26 mouse cellular contexts compared by ENCODE assay signal in the genomic region with DNA sequence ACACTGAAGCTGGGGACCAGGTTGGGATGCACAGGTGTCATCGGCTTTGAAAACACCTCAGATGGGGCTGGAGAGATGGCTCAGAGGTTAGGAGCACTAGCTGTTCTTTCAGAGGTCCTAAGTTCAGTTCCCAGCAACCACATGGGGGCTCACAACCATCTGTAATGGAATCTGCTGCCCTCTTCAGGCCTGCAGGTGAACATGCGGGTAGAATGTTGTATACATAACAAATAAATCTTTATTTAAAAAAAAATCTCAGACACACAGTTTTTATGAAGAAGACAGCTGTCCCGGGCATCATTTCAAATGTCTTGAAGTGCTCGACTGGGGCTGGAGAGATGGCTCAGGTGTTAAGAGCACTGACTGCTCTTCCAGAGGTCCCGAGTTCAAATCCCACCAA. TPM values are rescaled to one million over a fixed set of nuclear protein-coding genes. Genes with fewer than 3 reads are reported as not detected.
DNase-seq lines count a peak whose midpoint lies in the region; ATAC-seq and TF ChIP-seq lines count a peak whose summit lies in the region.
"Had no signal": no experiment of that assay in that cellular context is flagged by ENCODE, and none has a peak within 500 bp of the region (broad histone marks: within the 10 kb centered on the region; RNA-seq: fewer than 3 reads in every experiment).

No protein-coding gene starts in this region.

- H3K9ac ChIP-seq in forebrain, postnatal 0 days, result no peak overlapping the region
- no peak overlapping the region for H3K9ac ChIP-seq in forebrain, embryonic 12.5 days
- H3K9ac ChIP-seq in liver, postnatal 0 days (replicated peaks), result no peak overlapping the region
- H3K9ac ChIP-seq: embryonic facial prominence, embryonic 13.5 days; hindbrain, embryonic 14.5 days; liver, embryonic 15.5 days; midbrain, embryonic 13.5 days; neural tube, embryonic 12.5 days had no signal

- peaks cover 18% of the 10 kb centered on the region for H3K4me1 ChIP-seq in forebrain, postnatal 0 days (ENCODE audit: insufficient read depth)
- peaks cover 44% of the 10 kb centered on the region for H3K4me1 ChIP-seq in forebrain, embryonic 12.5 days
- H3K4me1 ChIP-seq in kidney, adult 2 months (ENCODE audit: control insufficient read depth, insufficient read depth, low read length), result no peaks in the 10 kb centered on the region
- peaks cover 16% of the 10 kb centered on the region for H3K4me1 ChIP-seq in liver, postnatal 0 days (ENCODE audit: insufficient read depth)

- H3K27ac ChIP-seq in forebrain, postnatal 0 days (ENCODE audit: low read depth, low read length), result no peak overlapping the region
- H3K27ac ChIP-seq in forebrain, embryonic 12.5 days, result no peak overlapping the region
- no peak overlapping the region for H3K27ac ChIP-seq in kidney, adult 2 months (ENCODE audit: insufficient read depth, low read depth, low read length)
- H3K27ac ChIP-seq in liver, postnatal 0 days (ENCODE audit: low read depth), result 0 out of 2 replicates have a peak overlapping the region, but pooled peaks have one; percentile 93
- H3K27ac ChIP-seq: embryonic facial prominence, embryonic 13.5 days; heart, embryonic 13.5 days; hindbrain, embryonic 14.5 days; liver, embryonic 15.5 days; midbrain, embryonic 13.5 days; neural tube, embryonic 12.5 days had no signal

- H3K36me3 ChIP-seq in forebrain, postnatal 0 days (ENCODE audit: insufficient read depth), result no peaks in the 10 kb centered on the region
- no peaks in the 10 kb centered on the region for H3K36me3 ChIP-seq in forebrain, embryonic 12.5 days (replicated peaks)
- H3K36me3 ChIP-seq in kidney, adult 2 months (ENCODE audit: control insufficient read depth, insufficient read depth, low read length), result no peaks in the 10 kb centered on the region
- H3K36me3 ChIP-seq in liver, postnatal 0 days (replicated peaks; ENCODE audit: insufficient read depth, low read length), result no peaks in the 10 kb centered on the region
- H3K36me3 ChIP-seq: embryonic facial prominence, embryonic 13.5 days; liver, embryonic 15.5 days; midbrain, embryonic 13.5 days; neural tube, embryonic 12.5 days had no signal

- no peak for TF ChIP-seq EP300 in liver, postnatal 0 days (IDR thresholded peaks at IDR 0.05; ENCODE audit: low read depth)

- no peak for TF ChIP-seq POLR2A in kidney, adult 2 months (IDR thresholded peaks at IDR 0.05; ENCODE audit: low read depth, low read length)

- WGBS in forebrain, postnatal 0 days, result 97% methylated on average over 5 of the region's 5 CpGs
- WGBS in forebrain, embryonic 12.5 days, result 98% methylated on average over 5 of the region's 5 CpGs
- WGBS in kidney, adult 2 months, result 99% methylated on average over 5 of the region's 5 CpGs
- WGBS in liver, postnatal 0 days (ENCODE audit: insufficient replicate concordance), result 84% methylated on average over 5 of the region's 5 CpGs

- no peak for DNase-seq in forebrain, postnatal 0 days
- no peak for DNase-seq in kidney, adult 2 months
- DNase-seq in kidney, adult 11 months, result no peak
- DNase-seq in liver, postnatal 0 days, result no peak
- DNase-seq in liver (no peak), R1 (ENCODE audit: low read depth, low spot score) (peak; percentile 46)
- DNase-seq: adrenal gland, adult 8-10 months; cerebellum, adult 18-20 months; cerebellum, postnatal 25 days; embryo, embryonic 11 days; gastrocnemius, postnatal 10 days; heart, adult 11 months; right cerebral cortex, postnatal 25 days; thymus, postnatal 25 days had no signal

- H3K27me3 ChIP-seq in forebrain, postnatal 0 days (ENCODE audit: insufficient read depth, low read length), result peaks cover 4% of the 10 kb centered on the region; the same call in 1 of the 2 replicates
- H3K27me3 ChIP-seq in forebrain, embryonic 12.5 days, result peaks cover 38% of the 10 kb centered on the region
- H3K27me3 ChIP-seq in kidney, adult 2 months (replicated peaks; ENCODE audit: control insufficient read depth, insufficient read depth, low read length), result no peaks in the 10 kb centered on the region
- H3K27me3 ChIP-seq in liver, postnatal 0 days (ENCODE audit: insufficient read depth, low read length), result 0 out of 2 replicates have a peak, but pooled peaks cover 4% of the 10 kb centered on the region
- H3K27me3 ChIP-seq: heart, embryonic 13.5 days had no signal

- ATAC-seq in forebrain, postnatal 0 days, result no peak
- ATAC-seq in forebrain, embryonic 12.5 days (ENCODE audit: low FRiP score), result no peak
- no peak for ATAC-seq in liver, postnatal 0 days
- ATAC-seq in megakaryocyte, adult 5-6 weeks (ENCODE audit: poor library complexity, severe bottlenecking), result no peak
- ATAC-seq: activated CD4-positive, CD25-positive, alpha-beta regulatory T cell, adult 4 months; forebrain, embryonic 14.5 days; midbrain, embryonic 13.5 days had no signal

- peak; percentile 35; the same call in 1 of the 2 replicates for TF ChIP-seq CTCF in forebrain, postnatal 0 days (IDR thresholded peaks at IDR 0.05; ENCODE audit: low read depth)
- TF ChIP-seq CTCF in kidney, adult 2 months (conservative IDR thresholded peaks at IDR 0.05; ENCODE audit: insufficient read depth, insufficient read length, low read depth, low read length), result 0 out of 2 replicates have a peak, but pooled peaks have one; percentile 14
- TF ChIP-seq CTCF in liver, postnatal 0 days (IDR thresholded peaks at IDR 0.05; ENCODE audit: low read depth), result 0 out of 2 replicates have a peak, but pooled peaks have one; percentile 18

- no peaks in the 10 kb centered on the region for H3K9me3 ChIP-seq in forebrain, postnatal 0 days (ENCODE audit: low read length)
- H3K9me3 ChIP-seq in forebrain, embryonic 12.5 days, result no peaks in the 10 kb centered on the region
- no peaks in the 10 kb centered on the region for H3K9me3 ChIP-seq in liver, postnatal 0 days (ENCODE audit: low read length)
- H3K9me3 ChIP-seq: liver, embryonic 15.5 days had no signal

- no peak overlapping the region for H3K4me3 ChIP-seq in forebrain, postnatal 0 days (ENCODE audit: low read depth, low read length)
- no peak overlapping the region for H3K4me3 ChIP-seq in forebrain, embryonic 12.5 days (replicated peaks)
- H3K4me3 ChIP-seq in kidney, adult 2 months (ENCODE audit: insufficient read depth, low read depth, low read length), result no peak overlapping the region
- H3K4me3 ChIP-seq in liver, postnatal 0 days (ENCODE audit: low read depth, low read length), result no peak overlapping the region
- H3K4me3 ChIP-seq: embryonic facial prominence, embryonic 13.5 days; erythroblast, embryonic 14.5 days; heart, embryonic 13.5 days; liver, embryonic 15.5 days; midbrain, embryonic 13.5 days; neural tube, embryonic 12.5 days had no signal

- no peak overlapping the region for H3K4me2 ChIP-seq in forebrain, postnatal 0 days (ENCODE audit: low read depth)
- H3K4me2 ChIP-seq in forebrain, embryonic 12.5 days, result no peak overlapping the region
- H3K4me2 ChIP-seq in liver, postnatal 0 days (ENCODE audit: low read depth, low read length), result no peak overlapping the region
- H3K4me2 ChIP-seq: embryonic facial prominence, embryonic 13.5 days; heart, embryonic 13.5 days; hindbrain, embryonic 14.5 days; liver, embryonic 15.5 days; midbrain, embryonic 13.5 days; neural tube, embryonic 12.5 days had no signal

RNA-seq across cellular contexts. Expression of gene Crybb3, which starts 59.5 kb away (rescaled TPM):
- total RNA-seq in forebrain, postnatal 0 days (2014; rRNA removed), result 0.81 and 2.0 TPM in 2 replicates
- polyA plus RNA-seq in forebrain, postnatal 0 days (2015; fragmentation: Nextera tagmentation; extraction: Ambion mirVana), result 1.6 and 1.7 TPM in 2 replicates
- polyA plus RNA-seq in forebrain, embryonic 12.5 days (2016; fragmentation: Nextera tagmentation; extraction: Ambion mirVana), result 0.95 and 1.1 TPM in 2 replicates
- 1.5 and 2.8 TPM in 2 replicates for polyA plus RNA-seq in kidney, adult 2 months (2012; rRNA removed)
- polyA plus RNA-seq in liver, postnatal 0 days (2015; fragmentation: Nextera tagmentation; extraction: Ambion mirVana), result 0.15 TPM in 1 of 2 replicates, not detected in the other
- total RNA-seq in megakaryocyte, adult 5-6 weeks (2015), result not detected in 2 replicates
- total RNA-seq in megakaryocyte, adult 5-6 weeks (2017), result not detected in 2 replicates
- total RNA-seq: MEL had no signal
- polyA plus RNA-seq: activated CD4-positive, CD25-positive, alpha-beta regulatory T cell, adult 4 months; erythroblast, embryonic 14.5 days; liver, embryonic 15.5 days had no signal
